Mouse (Mus musculus): Measurements from ENCODE around the gene Arhgap42. TPM values are rescaled to one million over a fixed set of nuclear protein-coding genes. Genes with fewer than 3 reads are reported as not detected.
A peak's percentile ranks its signal among the peaks of the same experiment; 100 is the strongest.

Gene Arhgap42
- polyA plus RNA-seq (2012; rRNA removed), result 1.4 and 1.9 TPM in 2 replicates

- no peak for TF ChIP-seq CTCF (IDR thresholded peaks at IDR 0.05; ENCODE audit: extremely low read depth, insufficient read depth, insufficient read length, insufficient replicate concordance)
- TF ChIP-seq POLR2A (IDR thresholded peaks at IDR 0.05; ENCODE audit: low read depth, low read length), result no peak
- Histone ChIP-seq H3K36me3 (ENCODE audit: control insufficient read depth, insufficient read depth, low read length) (no peaks in the 10 kb centered on the region), H3K27ac (ENCODE audit: insufficient read depth, low read length) (peak within 1 kb of the TSS; percentile 29; the same call in 1 of the 2 replicates), H3K27me3 (ENCODE audit: control insufficient read depth, insufficient read depth, low read length) (peaks cover 5% of the 10 kb centered on the region), H3K4me3 (ENCODE audit: extremely low read depth, insufficient read depth, insufficient read length) (peak within 1 kb of the TSS; percentile 39), H3K4me1 (ENCODE audit: control insufficient read depth, insufficient read depth, insufficient read length) (no peaks in the 10 kb centered on the region)
- peak in 1 of 2 experiments; percentile 5 for DNase-seq (ENCODE audit: low read depth in 1 of 2, low spot score in 2 of 2)
- 3% methylated on average over 72 of the region's 78 CpGs for WGBS
Measured at GRCm38 (mm10) chr9:9238438-9239391, at the start of gene Arhgap42. TSS of gene Arhgap42 (minus strand) at chr9:9239101.

- Histone ChIP-seq H3K36me3 (ENCODE audit: control insufficient read depth, insufficient read depth, low read length) (no peaks in the 10 kb centered on the region), H3K27me3 (ENCODE audit: control insufficient read depth, insufficient read depth, low read length) (no peaks in the 10 kb centered on the region), H3K27ac (ENCODE audit: insufficient read depth, low read length) (no peak overlapping the region), H3K4me3 (ENCODE audit: extremely low read depth, insufficient read depth, insufficient read length) (no peak overlapping the region), H3K4me1 (ENCODE audit: control insufficient read depth, insufficient read depth, insufficient read length) (no peaks in the 10 kb centered on the region)
- TF ChIP-seq CTCF (IDR thresholded peaks at IDR 0.05; ENCODE audit: extremely low read depth, insufficient read depth, insufficient read length, insufficient replicate concordance) (no peak), POLR2A (IDR thresholded peaks at IDR 0.05; ENCODE audit: low read depth, low read length) (no peak)
- 75% methylated on average over 2 of the region's 2 CpGs for WGBS
- no peak for DNase-seq (ENCODE audit: low read depth in 1 of 2, low spot score in 2 of 2)
Measured at GRCm38 (mm10) chr9:9288140-9288539, 49.2 kb upstream of the Arhgap42 start.

GRCm38 (mm10) chr9:9269305-9269704, 30.4 kb upstream of the Arhgap42 start:
- DNase-seq (ENCODE audit: low read depth in 1 of 2, low spot score in 2 of 2), result no peak
- WGBS, result 29% methylated on average over 2 of the region's 2 CpGs
- Histone ChIP-seq H3K4me3 (ENCODE audit: extremely low read depth, insufficient read depth, insufficient read length) (no peak overlapping the region), H3K27me3 (ENCODE audit: control insufficient read depth, insufficient read depth, low read length) (no peaks in the 10 kb centered on the region), H3K4me1 (ENCODE audit: control insufficient read depth, insufficient read depth, insufficient read length) (no peaks in the 10 kb centered on the region), H3K36me3 (ENCODE audit: control insufficient read depth, insufficient read depth, low read length) (no peaks in the 10 kb centered on the region), H3K27ac (ENCODE audit: insufficient read depth, low read length) (no peak overlapping the region)
- TF ChIP-seq CTCF (IDR thresholded peaks at IDR 0.05; ENCODE audit: extremely low read depth, insufficient read depth, insufficient read length, insufficient replicate concordance) (no peak), POLR2A (IDR thresholded peaks at IDR 0.05; ENCODE audit: low read depth, low read length) (no peak)

- Histone ChIP-seq H3K4me3 (ENCODE audit: extremely low read depth, insufficient read depth, insufficient read length) (no peak overlapping the region), H3K27me3 (ENCODE audit: control insufficient read depth, insufficient read depth, low read length) (no peaks in the 10 kb centered on the region), H3K36me3 (ENCODE audit: control insufficient read depth, insufficient read depth, low read length) (no peaks in the 10 kb centered on the region), H3K27ac (ENCODE audit: insufficient read depth, low read length) (no peak overlapping the region), H3K4me1 (ENCODE audit: control insufficient read depth, insufficient read depth, insufficient read length) (no peaks in the 10 kb centered on the region)
- TF ChIP-seq POLR2A (IDR thresholded peaks at IDR 0.05; ENCODE audit: low read depth, low read length), result no peak
- TF ChIP-seq CTCF (IDR thresholded peaks at IDR 0.05; ENCODE audit: extremely low read depth, insufficient read depth, insufficient read length, insufficient replicate concordance), result no peak
- DNase-seq (ENCODE audit: low read depth in 1 of 2, low spot score in 2 of 2), result no peak
- 80% methylated on average over 6 of the region's 6 CpGs for WGBS
Measured at GRCm38 (mm10) chr9:9267606-9268601, 29.0 kb upstream of the Arhgap42 start.

- DNase-seq (ENCODE audit: low read depth in 1 of 2, low spot score in 2 of 2), result no peak
- no peaks in the 10 kb centered on the region for H3K27me3 ChIP-seq (ENCODE audit: control insufficient read depth, insufficient read depth, low read length)
- 75% methylated on average over 1 of the region's 1 CpGs for WGBS
- H3K36me3 ChIP-seq (ENCODE audit: control insufficient read depth, insufficient read depth, low read length), result no peaks in the 10 kb centered on the region
- H3K4me1 ChIP-seq (ENCODE audit: control insufficient read depth, insufficient read depth, insufficient read length), result no peaks in the 10 kb centered on the region
- H3K4me3 ChIP-seq (ENCODE audit: extremely low read depth, insufficient read depth, insufficient read length), result no peak overlapping the region
- TF ChIP-seq CTCF (IDR thresholded peaks at IDR 0.05; ENCODE audit: extremely low read depth, insufficient read depth, insufficient read length, insufficient replicate concordance) (no peak), POLR2A (IDR thresholded peaks at IDR 0.05; ENCODE audit: low read depth, low read length) (no peak)
- no peak overlapping the region for H3K27ac ChIP-seq (ENCODE audit: insufficient read depth, low read length)
Measured at GRCm38 (mm10) chr9:9263543-9263942, 24.6 kb upstream of the Arhgap42 start.

- no peaks in the 10 kb centered on the region for H3K4me1 ChIP-seq (ENCODE audit: control insufficient read depth, insufficient read depth, insufficient read length)
- DNase-seq (ENCODE audit: low read depth in 1 of 2, low spot score in 2 of 2), result no peak
- no peak overlapping the region for H3K27ac ChIP-seq (ENCODE audit: insufficient read depth, low read length)
- TF ChIP-seq CTCF (IDR thresholded peaks at IDR 0.05; ENCODE audit: extremely low read depth, insufficient read depth, insufficient read length, insufficient replicate concordance), result no peak
- TF ChIP-seq POLR2A (IDR thresholded peaks at IDR 0.05; ENCODE audit: low read depth, low read length), result no peak
- no peaks in the 10 kb centered on the region for H3K36me3 ChIP-seq (ENCODE audit: control insufficient read depth, insufficient read depth, low read length)
- WGBS, result 85% methylated on average over 2 of the region's 2 CpGs
- H3K4me3 ChIP-seq (ENCODE audit: extremely low read depth, insufficient read depth, insufficient read length), result no peak overlapping the region
- no peaks in the 10 kb centered on the region for H3K27me3 ChIP-seq (ENCODE audit: control insufficient read depth, insufficient read depth, low read length)
Measured at GRCm38 (mm10) chr9:9262479-9262878, 23.6 kb upstream of the Arhgap42 start.
